Mouse (Mus musculus) neural tube, embryonic 15.5 days (tissue): ENCODE results near the gene Rapgef4. TPM values are rescaled to one million over a fixed set of nuclear protein-coding genes. Genes with fewer than 3 reads are reported as not detected.

Experiments
- ATAC-seq: fragments of 200-750 bp; cut with Nextera tagmentation; 2 replicates; pipeline ENCODE4 v1.8.0; 2017; ENCODE audit warnings: mild to moderate bottlenecking, moderate TSS enrichment, moderate library complexity; ENCODE audit not compliant: low FRiP score
- H3K27ac ChIP-seq: fragments of 300-500 bp; sonication (generic); replicated peaks from 2 replicates; pipeline ENCODE4 v1.5.1; 2015; ENCODE audit warnings: mild to moderate bottlenecking, inconsistent platforms
- H3K27me3 ChIP-seq: fragments of 300-500 bp; sonication (generic); replicated peaks from 2 replicates; pipeline ENCODE4 v1.6.1; 2015; ENCODE audit warnings: inconsistent platforms
- H3K36me3 ChIP-seq: fragments of 300-500 bp; sonication (generic); 2 replicates; pipeline ENCODE4 v1.6.1; 2015; ENCODE audit warnings: inconsistent platforms
- H3K4me1 ChIP-seq: fragments of 300-500 bp; sonication (generic); 2 replicates; pipeline ENCODE4 v1.6.1; 2015; ENCODE audit warnings: inconsistent platforms
- H3K4me2 ChIP-seq: fragments of 300-500 bp; sonication (generic); 2 replicates; pipeline ENCODE4 v1.6.1; 2015; ENCODE audit warnings: inconsistent platforms, mild to moderate bottlenecking, moderate library complexity
- H3K4me3 ChIP-seq: fragments of 300-500 bp; sonication (generic); replicated peaks from 2 replicates; pipeline ENCODE4 v1.5.1; 2015; ENCODE audit warnings: mild to moderate bottlenecking, inconsistent platforms
- H3K9ac ChIP-seq: fragments of 300-500 bp; sonication (generic); replicated peaks from 2 replicates; pipeline ENCODE4 v1.6.1; 2015; ENCODE audit warnings: mild to moderate bottlenecking, inconsistent platforms
- H3K9me3 ChIP-seq: fragments of 300-500 bp; sonication (generic); replicated peaks from 2 replicates; pipeline ENCODE4 v1.6.1; 2016; ENCODE audit warnings: inconsistent platforms
- WGBS: fragments of 180-500 bp; shearing (Covaris S2); methylation state at CpG from one replicate; pipeline ENCODE4 v1.1.7; 2015; ENCODE audit warnings: mixed read lengths; 5-methylcytosine and 5-hydroxymethylcytosine counted together
- polyA plus RNA-seq: library from polyadenylated mRNA; unstranded; fragments of >200 nt; fragmentation: Nextera tagmentation; extraction: Ambion mirVana; gene quantifications from 2 replicates; pipeline ENCODE4 v1.2.1, GENCODE M21; 2015

Gene Rapgef4
- polyA plus RNA-seq, 1 experiment from 2014 or later: 45.3 TPM

- 81% methylated on average over 11 of the region's 11 CpGs for WGBS
- H3K27ac ChIP-seq: no peak overlapping the region
- H3K27me3 ChIP-seq: no peaks in the 10 kb centered on the region
- H3K4me2 ChIP-seq: no peak overlapping the region
- H3K9ac ChIP-seq: no peak overlapping the region
- peaks cover 14% of the 10 kb centered on the region for H3K4me1 ChIP-seq
- no peaks in the 10 kb centered on the region for H3K9me3 ChIP-seq
- H3K4me3 ChIP-seq: no peak overlapping the region
- ATAC-seq: no peak
- no peaks in the 10 kb centered on the region for H3K36me3 ChIP-seq
Observed at GRCm38 (mm10) chr2:72145281-72145875, 164.3 kb downstream of the Rapgef4 start.

DNA sequence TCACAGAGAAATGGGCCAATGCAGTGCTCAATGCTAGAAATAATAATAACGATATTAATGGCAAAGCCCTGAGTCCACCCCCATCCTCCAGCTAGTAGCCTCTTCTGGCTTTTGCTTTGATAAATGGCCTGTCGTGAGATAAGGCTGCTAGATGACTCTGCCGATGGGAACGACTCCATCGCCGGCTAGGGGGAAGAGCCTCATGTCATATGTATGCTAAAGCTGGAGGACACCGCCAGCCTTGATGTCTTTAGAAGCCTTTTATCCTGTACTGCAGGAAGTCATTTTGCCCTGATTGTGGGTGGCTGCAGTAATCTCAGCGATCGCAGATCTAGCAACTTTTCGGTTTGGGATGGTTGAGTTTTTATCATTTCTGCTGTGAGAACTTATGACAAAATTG is 165.0 kb downstream of the Rapgef4 start:
- H3K27me3 ChIP-seq: no peaks in the 10 kb centered on the region
- H3K9me3 ChIP-seq: no peaks in the 10 kb centered on the region
- no peak for ATAC-seq
- no peaks in the 10 kb centered on the region for H3K36me3 ChIP-seq
- no peak overlapping the region for H3K9ac ChIP-seq
- H3K4me1 ChIP-seq: peaks cover 7% of the 10 kb centered on the region
- H3K4me2 ChIP-seq: no peak overlapping the region
- H3K27ac ChIP-seq: no peak overlapping the region
- H3K4me3 ChIP-seq: no peak overlapping the region
- 50% methylated on average over 10 of the region's 10 CpGs for WGBS

DNA sequence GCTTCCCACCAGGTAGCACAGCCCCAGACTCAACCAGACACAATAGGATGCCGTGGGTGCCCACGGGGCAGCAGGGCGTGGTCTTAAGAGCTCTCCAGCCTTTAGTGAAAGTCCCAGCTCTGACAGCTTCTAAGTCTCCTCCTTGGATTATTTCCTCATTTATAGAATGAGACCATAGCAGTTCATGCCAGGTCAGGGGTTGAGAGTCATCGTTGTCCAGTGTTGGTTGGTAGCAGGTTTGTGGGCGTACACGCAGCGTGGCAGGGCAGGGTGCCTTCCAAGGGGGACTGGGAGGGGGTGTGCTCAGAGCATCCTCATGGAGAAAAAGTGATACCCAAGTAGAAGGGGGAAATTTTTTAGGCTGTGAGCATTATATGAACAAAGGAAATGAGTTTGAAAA is 166.2 kb downstream of the Rapgef4 start:
- Histone ChIP-seq H3K27me3 (no peaks in the 10 kb centered on the region), H3K9me3 (no peaks in the 10 kb centered on the region), H3K4me2 (no peak overlapping the region), H3K4me3 (no peak overlapping the region), H3K27ac (no peak overlapping the region), H3K36me3 (no peaks in the 10 kb centered on the region), H3K9ac (no peak overlapping the region), H3K4me1 (peaks cover 5% of the 10 kb centered on the region; the same call in 1 of the 2 replicates)
- WGBS: 88% methylated on average over 7 of the region's 7 CpGs
- ATAC-seq: no peak

DNA sequence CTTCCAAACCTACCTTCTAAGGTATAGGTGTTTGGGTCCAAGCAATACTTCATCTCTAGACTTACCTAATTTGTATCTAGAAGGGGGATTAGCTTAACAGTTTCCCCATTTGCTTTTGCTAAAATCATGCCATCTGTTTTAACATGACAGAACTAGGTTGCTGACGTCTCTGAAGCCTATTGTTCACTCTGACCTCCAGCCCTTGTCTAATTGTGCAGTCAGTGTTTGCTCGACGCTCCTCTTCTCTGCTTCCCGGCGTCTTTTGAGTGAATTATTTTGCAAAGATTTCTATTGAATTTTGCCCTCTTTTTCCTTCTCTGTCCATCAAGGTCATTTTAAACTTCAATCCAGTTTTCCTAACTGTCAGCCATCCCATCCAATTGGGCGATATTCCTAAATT is 166.7 kb downstream of the Rapgef4 start:
- Histone ChIP-seq H3K27ac (no peak overlapping the region), H3K4me2 (no peak overlapping the region), H3K9me3 (no peaks in the 10 kb centered on the region), H3K4me1 (peaks cover 5% of the 10 kb centered on the region; the same call in 1 of the 2 replicates), H3K36me3 (no peaks in the 10 kb centered on the region), H3K27me3 (no peaks in the 10 kb centered on the region), H3K9ac (no peak overlapping the region), H3K4me3 (no peak overlapping the region)
- no peak for ATAC-seq
- WGBS: 36% methylated on average over 6 of the region's 6 CpGs

DNA sequence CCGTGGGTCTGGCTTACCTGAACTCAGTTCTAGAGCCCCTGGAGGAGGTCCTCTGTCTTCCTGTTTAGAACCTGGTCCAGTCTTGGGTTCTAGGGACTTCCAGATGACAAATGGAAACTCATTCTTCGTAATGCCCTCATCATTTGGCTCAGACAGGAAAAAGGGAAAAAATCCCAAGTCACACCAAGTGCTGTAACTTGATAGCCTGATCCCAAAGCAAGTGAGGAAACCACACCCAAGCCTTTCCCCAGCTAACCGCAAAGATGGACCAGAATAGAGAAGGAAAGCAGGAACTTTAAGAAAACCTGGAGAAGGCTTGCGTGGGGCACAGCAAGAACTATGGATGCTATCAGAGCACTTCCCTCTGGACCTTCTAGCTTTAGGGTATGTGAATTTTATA is 167.6 kb downstream of the Rapgef4 start:
- Histone ChIP-seq H3K4me3 (no peak overlapping the region), H3K27ac (no peak overlapping the region), H3K27me3 (no peaks in the 10 kb centered on the region), H3K9me3 (no peaks in the 10 kb centered on the region), H3K4me2 (no peak overlapping the region), H3K4me1 (peaks cover 5% of the 10 kb centered on the region; the same call in 1 of the 2 replicates), H3K9ac (no peak overlapping the region), H3K36me3 (no peaks in the 10 kb centered on the region)
- WGBS: 64% methylated on average over 4 of the region's 4 CpGs
- no peak for ATAC-seq

DNA sequence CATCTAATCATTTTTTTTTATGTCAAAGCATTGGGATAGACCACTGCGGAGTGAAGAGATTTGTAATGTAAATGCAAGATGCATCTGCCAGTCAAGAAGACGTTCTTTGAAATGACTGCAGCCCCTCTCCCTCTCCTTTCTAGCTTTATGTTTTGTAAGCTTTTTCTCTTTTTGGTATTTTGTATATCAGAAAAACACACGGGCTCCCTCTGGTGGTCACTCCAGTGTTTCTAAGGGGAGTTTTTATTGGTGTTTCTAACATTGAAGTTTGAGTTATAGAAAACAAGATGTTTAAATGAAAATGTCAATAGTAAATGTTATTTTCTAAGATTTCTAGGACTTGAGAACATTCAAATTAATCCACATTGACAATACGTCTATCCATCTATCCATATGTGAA is 168.0 kb downstream of the Rapgef4 start:
- no peaks in the 10 kb centered on the region for H3K27me3 ChIP-seq
- no peaks in the 10 kb centered on the region for H3K9me3 ChIP-seq
- H3K36me3 ChIP-seq: no peaks in the 10 kb centered on the region
- H3K4me2 ChIP-seq: no peak overlapping the region
- ATAC-seq: no peak
- H3K4me3 ChIP-seq: no peak overlapping the region
- no peak overlapping the region for H3K27ac ChIP-seq
- no peak overlapping the region for H3K9ac ChIP-seq
- H3K4me1 ChIP-seq: peaks cover 5% of the 10 kb centered on the region; the same call in 1 of the 2 replicates
- 31% methylated on average over 4 of the region's 4 CpGs for WGBS

- 88% methylated on average over 9 of the region's 9 CpGs for WGBS
- Histone ChIP-seq H3K4me3 (no peak overlapping the region), H3K27me3 (no peaks in the 10 kb centered on the region), H3K4me1 (peaks cover 3% of the 10 kb centered on the region; the same call in 1 of the 2 replicates), H3K36me3 (no peaks in the 10 kb centered on the region), H3K4me2 (no peak overlapping the region), H3K9ac (no peak overlapping the region), H3K9me3 (no peaks in the 10 kb centered on the region), H3K27ac (no peak overlapping the region)
- no peak for ATAC-seq
Observed at GRCm38 (mm10) chr2:72151792-72152554, 170.9 kb downstream of the Rapgef4 start.

DNA sequence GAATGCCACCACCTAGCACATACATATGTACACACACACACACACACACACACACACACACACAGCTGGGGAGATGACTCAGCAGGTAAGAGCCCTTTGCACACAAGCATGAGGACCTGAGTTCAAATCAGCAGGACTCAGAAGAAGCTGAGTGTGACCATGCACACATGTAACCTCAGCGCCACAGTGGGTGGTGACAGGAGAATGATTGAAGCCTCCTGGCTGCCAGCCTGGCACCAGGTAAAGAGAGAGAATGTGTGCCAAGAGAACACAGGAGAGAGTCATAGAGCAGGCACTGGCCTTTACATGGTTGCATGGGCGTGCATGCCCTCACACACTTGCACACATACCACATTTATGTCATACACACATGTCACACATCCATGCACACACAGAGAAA is 171.7 kb downstream of the Rapgef4 start:
- H3K36me3 ChIP-seq: no peaks in the 10 kb centered on the region
- ATAC-seq: no peak
- no peaks in the 10 kb centered on the region for H3K27me3 ChIP-seq
- H3K4me1 ChIP-seq: peaks cover 7% of the 10 kb centered on the region
- WGBS: 92% methylated on average over 2 of the region's 2 CpGs
- no peaks in the 10 kb centered on the region for H3K9me3 ChIP-seq
- no peak overlapping the region for H3K4me2 ChIP-seq
- H3K27ac ChIP-seq: no peak overlapping the region
- no peak overlapping the region for H3K9ac ChIP-seq
- H3K4me3 ChIP-seq: no peak overlapping the region

- Histone ChIP-seq H3K4me3 (no peak overlapping the region), H3K36me3 (no peaks in the 10 kb centered on the region), H3K9me3 (no peaks in the 10 kb centered on the region), H3K4me1 (peaks cover 8% of the 10 kb centered on the region), H3K4me2 (no peak overlapping the region), H3K27me3 (no peaks in the 10 kb centered on the region), H3K27ac (no peak overlapping the region), H3K9ac (no peak overlapping the region)
- 70% methylated on average over 1 of the region's 1 CpGs for WGBS
- no peak for ATAC-seq
Observed at GRCm38 (mm10) chr2:72153851-72154250, 172.8 kb downstream of the Rapgef4 start.

DNA sequence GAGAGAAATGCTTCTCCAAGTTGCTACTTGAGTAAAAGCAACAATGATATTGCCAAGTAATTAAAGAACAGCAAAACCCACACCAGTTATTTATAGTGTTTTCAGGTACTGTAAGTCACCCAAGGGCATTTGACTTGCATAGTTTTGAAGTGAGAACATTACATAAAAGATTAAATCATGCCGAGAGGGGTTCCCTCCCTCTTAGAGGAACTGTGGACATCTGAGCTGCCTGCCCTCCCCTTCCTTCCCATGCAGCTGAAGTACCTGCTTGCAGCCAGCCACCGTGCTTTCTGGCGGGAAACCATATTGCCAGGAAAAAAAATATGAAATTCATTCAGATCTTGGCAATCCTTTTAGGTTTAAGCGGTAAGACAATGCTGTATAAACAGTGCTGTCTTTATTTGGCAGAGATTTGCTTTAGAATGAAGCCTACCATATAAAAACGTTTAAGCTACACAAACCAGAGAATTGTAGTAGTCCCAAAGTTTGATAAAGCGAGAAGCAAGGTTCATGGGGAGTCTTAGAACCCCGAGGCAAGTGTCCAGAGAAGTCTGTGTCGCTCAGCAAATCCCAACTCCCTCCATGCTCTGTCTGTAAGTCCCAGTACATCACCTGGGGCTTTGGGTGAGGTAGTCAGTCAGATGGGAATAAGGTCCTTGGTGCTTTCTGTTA is 174.2 kb downstream of the Rapgef4 start:
- peaks cover 8% of the 10 kb centered on the region for H3K4me1 ChIP-seq
- no peak overlapping the region for H3K4me2 ChIP-seq
- no peak for ATAC-seq
- H3K27me3 ChIP-seq: no peaks in the 10 kb centered on the region
- no peak overlapping the region for H3K4me3 ChIP-seq
- whole genome bisulfite sequencing: 69% methylated on average over 8 of the region's 8 CpGs
- no peaks in the 10 kb centered on the region for H3K9me3 ChIP-seq
- no peak overlapping the region for H3K9ac ChIP-seq
- no peak overlapping the region for H3K27ac ChIP-seq
- H3K36me3 ChIP-seq: no peaks in the 10 kb centered on the region

GRCm38 (mm10) chr2:72156484-72156883 is 175.4 kb downstream of the Rapgef4 start:
- H3K4me1 ChIP-seq: peaks cover 8% of the 10 kb centered on the region
- H3K27me3 ChIP-seq: no peaks in the 10 kb centered on the region
- no peak for ATAC-seq
- H3K36me3 ChIP-seq: no peaks in the 10 kb centered on the region
- no peaks in the 10 kb centered on the region for H3K9me3 ChIP-seq
- H3K9ac ChIP-seq: no peak overlapping the region
- H3K4me3 ChIP-seq: no peak overlapping the region
- H3K27ac ChIP-seq: no peak overlapping the region
- 80% methylated on average over 5 of the region's 5 CpGs for WGBS
- H3K4me2 ChIP-seq: no peak overlapping the region

DNA sequence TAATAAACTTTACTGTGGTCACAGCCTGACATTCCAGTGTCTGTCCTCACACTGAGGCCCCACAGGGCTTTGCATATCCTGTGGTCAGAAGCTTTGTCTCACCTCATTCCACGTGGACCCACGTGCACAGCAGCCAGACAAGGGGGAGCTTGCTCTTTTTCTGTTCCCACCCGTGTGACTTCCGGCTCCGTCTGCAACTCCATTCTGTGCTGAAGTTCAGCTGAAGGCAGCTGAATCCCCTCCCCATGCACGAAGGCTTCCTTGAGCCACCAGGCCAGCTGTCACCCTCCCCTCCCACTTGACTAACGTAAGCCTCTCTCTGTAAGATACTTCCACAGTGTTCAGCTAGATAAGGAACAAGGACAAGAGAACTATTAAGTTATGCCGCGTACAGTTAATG is 176.5 kb downstream of the Rapgef4 start:
- H3K4me3 ChIP-seq: no peak overlapping the region
- H3K9me3 ChIP-seq: no peaks in the 10 kb centered on the region
- H3K9ac ChIP-seq: no peak overlapping the region
- no peaks in the 10 kb centered on the region for H3K36me3 ChIP-seq
- H3K27ac ChIP-seq: no peak overlapping the region
- WGBS: 31% methylated on average over 9 of the region's 9 CpGs
- H3K4me1 ChIP-seq: peaks cover 8% of the 10 kb centered on the region
- H3K4me2 ChIP-seq: no peak overlapping the region
- H3K27me3 ChIP-seq: no peaks in the 10 kb centered on the region
- ATAC-seq: no peak
